Mouse (Mus musculus) retina, embryonic 14.5 days (tissue): ENCODE results near the gene Tmem217.

Experiments
- DNase-seq: peaks from one replicate; pipeline ENCODE4 v3.0.0-alpha.2; 2015; ENCODE audit warnings: low spot score

Tmem217 gene

DNA sequence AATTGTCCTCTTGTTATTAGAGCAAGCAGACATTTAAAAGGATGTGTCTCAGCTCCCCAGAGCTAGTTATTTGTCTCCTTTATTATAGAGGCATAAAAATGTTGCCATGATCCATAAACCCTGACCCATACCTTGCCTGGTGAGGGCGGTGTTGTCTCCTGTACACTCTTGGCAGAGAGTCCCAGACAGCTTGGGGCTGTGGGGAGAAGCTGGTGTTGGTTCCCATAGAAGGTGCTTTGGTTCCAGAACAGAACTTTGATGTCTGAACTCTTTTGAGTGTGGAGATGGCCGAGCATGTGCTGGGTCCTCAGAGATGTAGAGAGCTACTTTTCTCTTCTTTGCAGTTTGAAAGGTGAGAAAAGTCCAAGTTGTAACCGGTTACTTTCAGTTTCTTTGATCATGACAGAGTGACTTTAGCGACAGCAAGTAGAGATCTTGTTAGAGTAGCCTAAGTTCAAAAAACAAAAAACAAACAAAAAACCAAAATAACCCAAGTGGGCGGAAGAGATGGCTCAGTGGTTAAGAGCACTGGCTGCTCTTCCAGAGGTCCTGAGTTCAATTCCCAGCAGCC is at the start of gene Tmem217:
Tmem217 (minus strand) TSS at position 224 of the 571 bp plus-strand sequence.
- DNase-seq: no peak

DNA sequence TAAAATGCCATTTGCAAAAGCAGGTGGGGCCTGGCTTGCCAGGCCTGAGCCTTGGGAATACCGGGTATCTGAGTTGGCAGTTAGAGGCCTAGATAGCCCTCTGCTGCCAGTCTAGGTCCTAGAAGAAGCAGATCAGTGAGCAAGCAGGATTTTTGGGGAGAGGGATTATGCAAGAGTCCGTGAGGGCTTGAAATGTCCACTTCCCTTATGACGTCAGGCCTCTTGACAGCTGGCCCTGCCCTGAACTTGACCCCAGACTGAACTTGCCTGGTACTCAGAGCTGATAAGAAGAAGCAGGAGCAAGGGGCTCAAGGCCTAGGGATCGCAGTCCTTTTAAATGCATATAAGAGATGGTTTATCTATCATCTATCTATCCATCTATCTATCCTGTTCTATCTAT is 49.2 kb upstream of the Tmem217 start:
- no peak for DNase-seq

DNA sequence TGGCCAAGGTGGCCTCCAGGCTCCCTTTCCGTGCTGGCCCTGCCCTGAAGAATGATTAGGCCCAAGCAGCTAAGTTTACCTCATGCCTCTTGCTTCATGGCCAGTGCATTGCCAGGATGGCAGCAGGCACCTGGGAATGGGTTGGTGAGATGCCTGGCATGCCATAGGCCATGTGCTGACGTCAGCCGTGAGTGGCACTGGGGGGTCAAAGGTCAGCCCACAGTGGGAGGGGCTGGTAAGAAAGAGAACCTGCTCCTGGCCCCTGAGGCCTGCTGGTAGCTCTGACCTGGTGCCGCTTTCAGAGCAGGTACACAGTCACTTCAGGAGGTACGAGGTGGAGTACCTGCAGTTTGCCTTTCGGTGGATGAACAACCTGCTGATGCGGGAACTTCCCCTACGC is 47.4 kb upstream of the Tmem217 start:
- no peak for DNase-seq

DNA sequence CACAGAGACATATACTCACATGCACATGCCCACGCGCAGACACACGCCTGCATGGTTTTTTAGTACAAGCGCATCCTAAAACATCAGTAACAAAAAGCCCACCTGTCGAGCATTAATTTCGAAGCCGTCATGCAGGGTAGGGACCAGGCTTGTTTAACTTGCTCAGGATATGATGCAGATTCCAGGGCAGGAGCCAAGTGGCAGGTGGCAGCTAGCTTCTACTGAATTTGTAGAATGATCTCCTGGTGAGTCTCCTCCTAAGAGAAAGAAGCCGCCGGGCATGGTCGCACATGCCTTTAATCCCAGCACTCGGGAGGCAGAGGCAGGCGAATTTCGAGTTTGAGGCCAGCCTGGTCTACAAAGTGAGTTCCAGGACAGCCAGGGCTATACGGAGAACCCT is 46.9 kb upstream of the Tmem217 start:
- no peak for DNase-seq

DNA sequence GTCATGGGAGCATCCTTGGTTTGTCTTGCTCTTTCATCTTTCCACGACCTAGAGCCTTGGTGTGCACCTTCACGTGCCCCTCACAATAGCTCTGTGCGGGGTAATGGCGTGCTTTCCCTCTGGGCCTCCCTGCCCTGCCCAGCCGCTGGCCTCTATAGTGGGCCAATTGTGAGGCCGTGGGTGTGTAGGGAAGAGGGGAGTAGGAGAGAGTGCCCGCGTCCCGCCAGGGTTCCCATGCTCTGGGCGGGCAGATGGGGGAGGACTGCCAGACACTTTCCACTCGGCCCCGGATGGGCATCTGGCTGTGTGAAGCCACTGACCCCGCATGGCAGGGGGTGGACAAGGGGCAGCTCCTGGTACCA is 44.6 kb upstream of the Tmem217 start:
- no peak for DNase-seq

DNA sequence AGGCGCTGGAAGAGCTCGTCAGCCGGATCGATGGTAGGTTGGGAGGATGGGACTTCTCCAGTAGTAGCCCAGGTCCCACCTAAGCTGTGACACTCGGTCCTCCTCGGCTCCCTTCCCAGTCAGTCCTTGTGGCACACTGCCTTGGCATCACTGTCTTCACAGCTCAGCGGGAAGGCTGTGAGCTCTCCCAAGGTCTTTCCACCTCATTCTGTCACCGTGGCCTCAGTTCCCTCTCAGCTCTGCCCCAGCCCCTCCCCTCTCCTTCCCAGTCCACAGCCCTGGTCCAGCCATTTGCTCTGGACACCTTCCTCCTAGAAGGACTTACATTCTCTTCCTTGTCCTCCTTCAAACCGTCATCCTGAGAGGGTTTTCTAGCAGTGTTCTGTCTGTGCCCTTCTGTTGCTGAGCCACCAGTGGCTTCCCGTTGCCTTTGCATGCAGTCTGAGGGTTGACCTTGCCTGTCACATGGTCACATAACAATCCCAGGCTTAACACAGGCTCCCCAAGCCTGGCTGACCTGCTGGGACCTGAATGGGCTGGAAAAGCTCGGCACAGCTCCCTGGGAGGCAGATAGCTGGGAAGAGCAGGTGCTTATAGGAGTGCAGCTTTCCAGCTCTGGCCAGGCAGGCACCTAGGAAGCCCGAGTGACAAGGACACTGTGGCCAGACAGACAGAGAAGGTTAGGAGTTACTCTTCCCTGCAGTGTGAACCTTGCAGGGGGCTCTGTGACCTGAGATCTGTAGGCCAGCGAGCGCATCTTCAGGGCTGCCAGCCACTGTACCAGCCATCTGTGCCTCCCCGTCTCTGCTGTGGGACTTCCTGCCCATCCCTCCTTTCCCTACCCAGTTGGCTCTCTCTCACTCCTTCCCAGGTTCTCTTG is 43.9 kb upstream of the Tmem217 start:
- DNase-seq: no peak

DNA sequence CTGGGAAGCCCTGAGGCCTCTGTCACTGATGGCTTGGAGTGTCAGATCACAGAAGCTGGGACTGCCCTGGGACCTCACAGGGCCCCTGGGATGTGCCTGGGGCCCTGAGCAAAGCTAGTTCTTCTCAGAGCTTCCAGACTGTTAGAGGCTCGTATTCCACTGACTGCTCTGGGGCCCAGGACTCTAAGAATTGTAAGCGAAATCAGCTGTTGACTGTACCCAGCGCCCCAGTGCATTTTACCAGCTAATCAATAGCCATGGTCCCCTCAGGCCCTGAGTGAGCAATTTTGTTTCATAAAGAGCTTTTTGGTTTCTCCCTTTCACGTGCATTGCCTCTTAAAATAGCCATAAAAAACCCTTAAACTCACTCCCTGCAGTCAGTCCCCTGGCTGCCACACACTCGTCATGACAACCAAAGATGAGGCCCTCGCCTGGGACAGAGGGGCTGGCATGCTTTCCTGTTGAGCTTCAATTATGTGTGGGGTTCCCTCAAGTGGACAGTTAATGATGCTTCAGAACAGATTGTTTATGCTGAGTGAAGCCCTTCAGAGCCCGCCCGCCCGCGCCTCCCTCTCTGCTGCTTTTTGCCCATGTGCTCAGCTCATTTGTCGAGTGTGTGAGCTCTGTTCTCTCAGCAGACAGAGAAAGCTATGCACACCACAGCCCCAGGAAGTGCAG is 37.2 kb upstream of the Tmem217 start:
- DNase-seq: peak; percentile 81

DNA sequence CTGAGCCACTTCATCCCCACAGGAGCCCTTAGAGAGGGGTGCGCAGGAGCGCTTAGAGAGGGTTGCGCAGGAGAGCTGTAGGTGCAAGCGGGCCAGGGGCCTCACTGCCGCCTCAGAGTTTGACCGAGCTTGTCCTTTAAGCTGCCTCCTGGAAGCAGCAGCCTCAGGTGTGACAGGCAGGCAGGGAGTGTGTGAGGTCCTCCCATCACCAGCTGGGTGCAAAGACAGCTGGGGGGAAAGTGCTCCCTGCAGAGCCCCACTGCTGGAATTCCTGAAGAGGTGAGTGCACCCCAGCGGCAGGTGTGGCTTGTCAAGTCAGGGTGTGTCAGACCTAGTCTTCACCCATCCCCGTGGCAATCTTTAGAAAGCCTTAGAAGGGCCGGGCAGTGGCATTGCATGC is 34.7 kb upstream of the Tmem217 start:
- DNase-seq: no peak

DNA sequence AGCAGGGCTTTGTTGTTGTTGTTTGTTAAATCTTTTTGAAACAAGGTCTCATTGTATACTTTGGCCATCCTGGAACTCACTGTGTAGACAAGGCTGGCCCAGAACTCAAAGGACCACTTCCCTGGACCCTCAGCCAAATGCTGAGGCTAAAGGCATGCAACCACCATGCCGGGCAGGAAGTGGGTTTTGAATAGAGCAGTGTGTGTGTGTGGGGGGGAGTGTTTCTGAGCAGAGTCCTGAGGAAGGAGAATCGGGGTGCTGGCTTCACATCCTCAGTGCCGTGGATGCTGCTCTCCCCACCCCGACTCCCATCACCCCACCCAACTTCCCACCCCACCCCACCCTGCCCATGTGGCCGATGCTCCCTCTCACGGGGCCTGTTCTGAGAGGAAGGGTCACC is 33.3 kb upstream of the Tmem217 start:
- no peak for DNase-seq

DNA sequence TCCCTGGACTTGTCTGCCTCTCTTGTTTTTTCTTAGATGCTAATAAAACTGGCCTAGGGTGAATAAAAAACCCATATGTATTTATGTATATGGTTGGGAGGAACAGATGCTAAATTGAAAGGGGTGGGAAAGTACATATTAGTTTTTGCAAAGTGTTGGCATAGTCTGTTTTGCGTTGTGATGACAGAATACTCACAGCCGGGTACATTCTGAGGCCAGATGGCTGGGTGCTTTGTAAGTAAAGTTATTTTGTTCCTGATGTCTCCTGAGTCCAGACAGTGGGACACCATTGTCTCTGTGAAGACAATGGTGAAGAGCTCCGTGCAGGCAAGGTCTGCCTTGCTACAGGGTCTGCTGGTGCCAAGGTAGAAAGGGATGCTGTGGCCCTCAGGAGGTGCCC is 32.6 kb upstream of the Tmem217 start:
- no peak for DNase-seq

DNA sequence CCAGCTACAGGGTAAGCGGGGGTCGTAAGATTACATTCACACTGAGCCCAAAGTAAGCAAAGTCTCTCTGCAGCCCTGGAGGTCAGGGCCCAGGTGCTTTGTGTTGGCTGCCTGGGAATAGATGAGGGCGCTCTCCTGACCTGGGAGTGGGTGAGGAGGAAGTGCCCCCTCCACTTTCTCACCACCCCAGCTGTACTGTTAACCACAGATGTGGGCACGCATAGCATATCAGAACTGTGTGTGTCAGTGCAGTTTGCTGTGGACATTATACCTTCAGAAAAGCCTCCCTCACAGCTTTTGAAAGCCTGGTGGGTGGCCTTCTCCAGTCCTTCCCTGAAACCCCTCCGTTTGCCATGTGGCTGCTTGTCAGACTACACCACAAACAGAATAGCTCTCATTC is 32.1 kb upstream of the Tmem217 start:
- DNase-seq: no peak

DNA sequence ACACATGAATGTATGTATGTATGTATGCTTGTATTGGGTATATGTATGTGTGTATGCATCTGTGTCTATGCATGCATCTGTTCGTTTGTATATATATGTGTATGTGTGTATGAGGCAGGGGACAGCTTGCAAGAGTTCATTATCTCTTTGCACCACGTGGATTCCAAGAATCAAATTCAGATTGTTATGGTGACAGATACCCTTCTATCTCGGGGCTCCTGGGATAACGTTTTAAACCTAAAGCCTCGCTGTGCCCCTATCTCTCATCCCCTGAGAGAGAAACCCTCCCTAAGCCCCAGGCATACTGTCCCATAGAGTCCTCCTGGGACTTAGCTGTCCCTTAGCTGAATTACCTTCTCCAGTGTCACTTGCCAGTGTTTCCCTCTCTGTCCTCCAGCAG is 31.4 kb upstream of the Tmem217 start:
- no peak for DNase-seq

DNA sequence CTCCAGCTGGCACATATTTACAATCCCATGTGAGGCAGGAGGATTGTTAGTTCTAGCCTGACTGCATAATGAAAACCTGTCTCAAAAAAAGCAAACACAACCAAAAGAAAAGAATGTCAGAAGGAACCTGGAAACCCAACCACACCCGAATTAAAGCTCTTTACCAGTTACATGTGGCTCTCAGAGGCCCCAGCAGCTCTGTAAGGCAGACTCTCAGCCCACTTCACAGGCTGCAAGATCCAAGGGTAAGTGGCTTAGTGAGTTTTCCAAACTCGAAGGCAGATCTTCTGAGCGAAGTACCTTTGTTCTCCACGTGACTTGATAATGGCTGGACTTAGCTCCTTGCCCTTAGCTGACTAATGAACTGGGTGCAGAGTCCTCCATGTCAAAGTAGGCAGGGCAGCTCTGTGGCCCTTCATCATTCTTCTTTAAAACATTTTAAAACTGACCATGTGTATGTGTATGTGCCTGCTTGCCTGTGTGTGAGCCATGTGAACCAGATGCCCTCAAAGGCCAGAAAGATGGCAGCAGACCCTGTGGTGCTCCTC is 27.5 kb upstream of the Tmem217 start:
- DNase-seq: no peak

DNA sequence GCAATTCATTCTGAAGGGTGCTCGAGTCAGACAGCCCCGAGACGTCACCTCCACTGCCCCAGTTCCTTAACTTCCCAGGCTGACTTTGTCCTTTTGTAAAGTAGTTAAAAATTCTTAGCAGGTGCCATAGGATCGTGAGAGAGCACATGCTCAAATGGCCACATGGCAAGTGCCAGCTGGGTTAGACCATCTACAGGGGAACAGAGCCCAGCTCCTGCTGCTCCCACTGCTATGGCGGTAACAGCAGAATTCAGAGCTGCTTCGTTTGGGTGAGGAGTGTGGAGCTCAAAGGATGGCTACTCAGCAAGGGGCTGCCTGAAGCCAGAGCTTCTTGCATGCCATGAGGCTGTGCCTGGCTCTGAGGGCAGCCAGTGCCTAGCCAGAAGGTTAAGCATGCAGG is 17.6 kb upstream of the Tmem217 start:
- DNase-seq: no peak

DNA sequence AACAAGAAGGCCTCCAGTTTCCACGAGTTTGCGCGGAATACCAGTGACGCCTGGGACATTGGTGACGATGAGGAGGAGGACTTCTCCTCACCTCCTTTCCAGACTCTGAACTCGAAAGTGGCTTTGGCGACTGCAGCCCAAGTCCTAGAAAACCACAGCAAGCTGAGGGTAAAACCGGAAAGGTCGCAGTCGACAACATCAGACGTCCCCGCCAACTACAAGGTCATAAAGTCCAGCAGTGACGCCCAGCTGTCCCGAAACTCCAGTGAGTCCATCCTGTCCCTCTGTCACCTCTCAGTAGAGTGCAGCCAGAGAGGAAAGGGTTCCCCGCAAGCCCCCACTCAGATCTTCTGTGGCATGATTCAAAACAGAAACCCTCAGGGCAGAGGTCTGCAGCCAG is 16.2 kb upstream of the Tmem217 start:
- no peak for DNase-seq

DNA sequence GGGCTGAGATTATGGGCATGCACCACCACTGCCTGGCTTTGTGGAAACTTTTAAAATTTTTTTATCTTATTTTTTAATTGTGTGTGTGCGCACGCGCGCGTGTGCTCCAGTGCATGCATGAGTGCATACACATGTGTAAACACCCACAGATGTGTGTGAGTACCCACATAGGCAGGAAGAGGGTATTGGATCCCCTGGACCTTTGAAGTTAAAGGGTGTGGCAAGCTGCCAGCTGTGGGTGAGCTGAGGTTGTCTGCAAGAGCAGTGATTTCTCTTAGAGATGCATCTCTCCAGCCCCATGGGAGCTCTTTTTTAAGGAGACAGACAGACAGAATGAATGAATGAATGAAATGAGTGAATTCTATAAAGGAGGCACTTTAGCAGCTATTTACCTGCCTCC is 13.3 kb upstream of the Tmem217 start:
- no peak for DNase-seq

DNA sequence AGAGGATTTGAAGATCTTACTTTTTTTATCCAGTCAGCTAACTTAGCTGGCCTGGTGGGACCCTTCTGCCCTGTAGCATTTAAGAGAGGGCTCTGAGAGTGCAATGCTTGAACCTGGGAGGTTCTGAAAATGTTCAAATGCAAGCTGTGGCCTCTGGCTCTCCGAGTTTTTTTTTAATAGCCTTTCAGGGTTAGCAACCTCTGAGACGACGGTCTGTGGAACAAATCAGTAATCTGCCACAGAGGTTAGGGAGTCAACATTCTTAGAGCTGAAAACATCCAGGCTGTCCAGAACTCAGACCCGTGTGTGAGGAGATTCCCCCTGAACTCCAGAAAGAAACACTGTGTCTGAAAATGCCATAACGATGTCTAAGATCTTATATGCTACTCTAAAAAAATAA is 6.3 kb upstream of the Tmem217 start:
- no peak for DNase-seq

DNA sequence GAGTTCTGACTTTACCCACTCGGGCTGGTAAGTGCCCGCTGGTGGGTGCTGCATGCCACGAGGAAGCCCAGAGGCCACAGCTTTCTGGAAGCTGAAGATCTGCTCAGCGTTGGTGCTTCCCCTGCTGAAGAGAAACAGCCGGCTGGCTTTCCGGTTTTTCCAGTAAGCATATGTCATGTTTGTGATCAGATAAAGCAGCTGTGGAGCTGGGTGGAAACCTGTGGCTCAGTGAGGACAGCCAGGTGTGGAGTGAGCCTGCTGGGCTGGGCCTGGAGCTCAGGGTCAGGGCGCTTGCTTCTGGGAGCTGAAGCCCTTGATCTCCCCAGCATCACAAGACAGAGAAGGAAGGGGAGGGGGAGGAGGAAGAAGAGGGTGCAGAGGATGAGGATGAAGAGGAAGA is 4.7 kb upstream of the Tmem217 start:
- DNase-seq: no peak

DNA sequence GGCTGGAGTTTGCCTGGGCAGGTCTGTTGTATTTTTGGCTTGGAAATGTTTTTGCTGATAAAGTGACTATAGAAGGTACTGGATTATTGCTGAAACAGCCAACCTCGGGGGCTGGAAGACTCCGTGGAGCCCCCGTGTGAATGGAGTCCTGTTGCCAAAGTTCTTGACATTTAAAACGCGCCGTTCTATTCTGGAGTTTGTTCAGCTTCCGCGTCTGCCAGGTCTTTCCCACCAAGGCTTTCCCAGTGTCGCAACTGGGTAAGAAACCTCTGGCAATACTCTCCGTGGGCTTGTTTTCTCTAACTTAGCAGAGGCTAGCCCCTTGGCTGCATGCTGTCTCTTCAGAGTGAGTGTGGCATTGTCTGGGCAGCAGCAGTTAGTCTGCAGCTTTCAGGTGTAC is 4.3 kb upstream of the Tmem217 start:
- no peak for DNase-seq

DNA sequence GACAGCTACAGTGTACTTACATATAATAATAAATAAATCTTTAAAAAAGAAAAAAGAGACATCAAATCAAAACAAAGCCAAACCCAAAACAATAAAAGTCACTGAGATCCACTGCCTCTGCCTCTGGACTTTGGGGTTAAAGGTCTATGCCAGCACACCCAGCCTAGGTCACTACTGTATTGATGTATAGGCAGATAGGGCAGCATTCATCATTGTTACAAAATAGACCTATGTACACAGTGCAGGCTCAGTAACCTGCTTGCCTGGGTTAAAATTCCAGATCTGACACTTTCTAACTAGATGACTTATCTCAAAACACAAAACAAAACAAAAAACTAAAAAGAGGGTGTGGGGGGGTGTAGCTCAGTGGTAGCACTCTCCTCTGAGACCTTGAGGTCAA is 2.0 kb upstream of the Tmem217 start:
- DNase-seq: no peak

DNA sequence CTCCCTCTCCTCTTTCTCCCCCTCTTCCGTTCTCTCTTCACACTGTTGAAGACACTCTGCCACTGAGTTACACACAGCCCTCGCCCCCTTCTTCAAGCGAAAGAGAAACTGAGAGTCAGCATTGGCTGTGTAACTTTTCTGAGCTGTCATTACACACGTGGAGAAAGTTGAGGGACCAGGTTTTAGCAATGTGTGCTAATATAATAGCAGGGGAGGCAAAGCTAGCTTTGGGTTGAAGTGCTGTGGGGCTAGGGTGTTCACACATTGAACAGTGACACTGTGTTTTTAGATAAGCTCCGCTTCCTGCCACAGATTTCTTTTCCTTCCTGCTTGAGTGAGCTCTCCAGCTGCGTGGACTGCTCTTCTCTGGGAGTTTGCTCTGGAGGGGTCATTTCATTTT is 1.2 kb downstream of the Tmem217 start:
- DNase-seq: no peak

DNA sequence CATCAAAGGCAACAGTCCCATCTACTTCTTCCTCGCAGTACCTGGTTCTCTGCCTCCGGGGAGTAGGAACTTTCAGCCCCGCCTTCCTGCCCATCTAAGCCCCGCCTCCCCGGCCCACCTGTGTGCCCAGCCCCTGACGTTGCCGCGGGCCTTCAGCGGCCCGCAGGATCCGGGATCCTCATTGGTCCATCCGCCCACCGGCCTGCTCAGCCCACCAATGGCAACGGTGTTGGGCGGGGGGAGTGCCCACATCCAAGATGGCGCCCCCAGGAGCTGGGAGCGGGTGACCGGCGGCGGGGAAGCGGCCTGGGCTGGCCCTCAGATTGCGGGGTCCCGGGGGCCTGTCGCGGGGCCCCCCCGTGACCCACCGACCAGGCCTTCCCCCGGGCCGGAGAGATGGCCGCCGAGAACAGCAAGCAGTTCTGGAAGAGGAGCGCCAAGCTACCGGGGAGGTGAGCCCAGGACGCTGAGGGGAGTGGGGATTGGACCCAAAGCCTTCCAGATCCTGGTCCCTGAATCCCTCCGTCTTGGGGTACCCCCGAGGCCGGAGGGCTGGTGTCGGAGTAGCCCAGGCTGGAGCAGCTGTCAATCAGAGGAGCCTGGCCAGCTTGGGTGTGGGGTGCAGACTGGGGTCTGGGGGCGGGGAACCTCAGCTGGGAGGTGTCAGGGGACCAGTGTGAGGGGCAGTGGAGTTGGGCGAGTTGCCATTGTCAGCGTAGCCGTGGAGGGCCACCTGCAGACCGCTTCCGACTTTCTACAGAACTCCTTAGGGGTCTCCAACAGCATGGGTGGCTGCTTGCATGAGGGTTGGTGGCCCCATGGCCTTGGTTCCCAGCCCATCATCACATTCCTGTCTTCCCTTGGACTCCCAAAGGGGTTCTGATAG is 2.4 kb downstream of the Tmem217 start, which contains the start of the genes Gm17657 and Tbc1d22b:
Gm17657 (minus strand) TSS at position 96 of the 886 bp plus-strand sequence.
Tbc1d22b (plus strand) TSS at position 243 of the 886 bp plus-strand sequence.
- peak; percentile 94 for DNase-seq
